Mouse (Mus musculus) myocyte (in vitro differentiated cells): ENCODE measurements around the gene Nfatc2.

ENCODE experiments used
- E2F4 ChIP-seq: IDR thresholded peaks from one replicate; pipeline ENCODE4 v1.6.1; 2011; ENCODE audit warnings: mild to moderate bottlenecking, control low read depth, moderate library complexity; ENCODE audit not compliant: insufficient read depth
- MAX ChIP-seq: IDR thresholded peaks from one replicate; pipeline ENCODE4 v1.6.1; 2011; ENCODE audit warnings: low read depth, mild to moderate bottlenecking, control low read depth
- MYOD1 ChIP-seq, 3 experiments: IDR thresholded peaks; one replicate each; pipeline ENCODE4 v1.6.1; 2011; ENCODE audit warnings: control low read depth in 2 of 3, low read depth in 2 of 3, mild to moderate bottlenecking in 2 of 3, moderate library complexity in 1 of 3; ENCODE audit not compliant: insufficient read length in 2 of 3, control insufficient read depth in 1 of 3
- POLR2A ChIP-seq: IDR thresholded peaks from one replicate; pipeline ENCODE4 v1.6.1; 2011; ENCODE audit warnings: low read depth, mild to moderate bottlenecking, control low read depth, moderate library complexity; ENCODE audit not compliant: insufficient read length
- POLR2AphosphoS2 ChIP-seq: IDR thresholded peaks from one replicate; pipeline ENCODE4 v1.6.1; 2011; ENCODE audit warnings: low read depth, control low read depth; ENCODE audit not compliant: insufficient read length
- TCF12 ChIP-seq: IDR thresholded peaks from one replicate; pipeline ENCODE4 v1.6.1; 2011; ENCODE audit warnings: mild to moderate bottlenecking, control low read depth; ENCODE audit not compliant: poor library complexity, insufficient read depth, severe bottlenecking
- TCF3 ChIP-seq: IDR thresholded peaks from one replicate; pipeline ENCODE4 v1.6.1; 2011; ENCODE audit warnings: low read depth, control low read depth; ENCODE audit not compliant: insufficient read length
- USF1 ChIP-seq: IDR thresholded peaks from one replicate; pipeline ENCODE4 v1.6.1; 2011; ENCODE audit warnings: low read depth, mild to moderate bottlenecking, control low read depth, moderate library complexity

DNA sequence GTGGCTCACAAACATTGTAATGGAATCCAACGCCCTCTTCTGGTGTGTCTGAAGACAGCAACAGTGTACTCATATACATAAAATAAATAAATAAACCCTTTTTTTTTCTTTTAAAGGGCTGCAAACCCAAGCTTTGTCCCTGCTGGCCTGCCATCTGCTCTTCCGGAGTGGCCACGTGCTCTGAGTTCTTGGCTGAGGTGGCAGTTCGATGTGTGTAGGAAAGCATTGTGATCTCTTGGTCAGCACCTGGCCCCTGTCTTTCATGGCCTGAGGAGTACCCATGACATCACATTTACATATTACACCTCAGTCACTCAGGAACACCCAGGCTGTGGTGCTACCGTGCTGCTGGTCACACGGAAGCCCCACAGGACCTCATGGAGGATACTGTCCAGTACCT, 31.1 kb upstream of the Nfatc2 start:
- TF ChIP-seq POLR2A, result no peak
- TF ChIP-seq POLR2AphosphoS2, result no peak
- no peak for TF ChIP-seq MYOD1 (IDR thresholded peaks at IDR 0.05; ENCODE audit: control insufficient read depth in 1 of 3, insufficient read length in 2 of 3, low read depth in 2 of 3)
- TF ChIP-seq TCF3, result no peak
- TF ChIP-seq E2F4, result no peak
- TF ChIP-seq MAX, result no peak
- TF ChIP-seq USF1, result no peak
- no peak for TF ChIP-seq TCF12
